Mouse (Mus musculus) stomach, postnatal 0 days (tissue): ENCODE data around the gene Bckdk.

ENCODE experiments used
- CTCF ChIP-seq: IDR thresholded peaks from 2 replicates; pipeline ENCODE4 v1.5.1; 2016; ENCODE audit warnings: antibody characterized with exemption, low read depth, mild to moderate bottlenecking, moderate library complexity
- EP300 ChIP-seq: optimal IDR thresholded peaks from 2 replicates; pipeline ENCODE3; 2016; ENCODE audit warnings: antibody characterized with exemption

DNA sequence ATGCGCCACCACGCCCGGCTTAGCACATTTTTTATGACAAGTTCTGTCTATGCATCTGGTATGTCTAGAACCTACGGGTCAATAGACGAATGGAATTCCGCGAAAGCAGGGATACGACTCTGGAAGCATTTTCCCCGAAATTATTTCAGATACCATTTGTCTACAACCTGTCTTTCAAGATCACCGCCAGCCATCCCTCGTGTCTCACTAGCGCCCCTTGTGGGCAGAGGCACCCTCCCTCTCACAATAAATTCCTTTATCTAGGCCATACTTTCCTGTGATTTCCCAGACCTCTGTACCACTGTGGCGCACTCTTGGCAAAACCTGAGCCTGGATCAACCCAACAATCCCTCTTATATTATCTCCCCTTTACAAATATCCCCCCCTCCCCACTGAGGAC is 7.5 kb upstream of the Bckdk start:
- TF ChIP-seq EP300: no peak
- TF ChIP-seq CTCF: peak; percentile 80
